Mouse (Mus musculus) ES-E14 (cell line): ENCODE results near the gene Tppp.

ENCODE experiments used
- CHD2 ChIP-seq: IDR thresholded peaks from 2 replicates; pipeline ENCODE4 v1.6.1; 2014; ENCODE audit warnings: mild to moderate bottlenecking, low read depth, low read length, inconsistent platforms
- ZC3H11A ChIP-seq: IDR thresholded peaks from 2 replicates; pipeline ENCODE4 v1.6.1; 2012; ENCODE audit warnings: low read depth, mild to moderate bottlenecking, inconsistent platforms, low read length, borderline replicate concordance

GRCm38 (mm10) chr13:74066576-74066975 lies 57.4 kb downstream of the Tppp start:
- TF ChIP-seq ZC3H11A (no peak), CHD2 (no peak)
